Mouse (Mus musculus) frontal cortex, postnatal 25 days (tissue): ENCODE results near the gene Malsu1.

Experiments
- DNase-seq, 2 experiments: peaks; one replicate each; pipeline ENCODE4 v3.0.0; 2022; ENCODE audit warnings: low spot score in 2 of 2

Gene Malsu1

GRCm38 (mm10) chr6:49074117-49074490 lies 509 bp downstream of the Malsu1 start:
- no peak for DNase-seq

GRCm38 (mm10) chr6:49077894-49078293 lies 4.3 kb downstream of the Malsu1 start:
- DNase-seq: no peak

GRCm38 (mm10) chr6:49079313-49079712 lies 5.7 kb downstream of the Malsu1 start:
- no peak for DNase-seq

GRCm38 (mm10) chr6:49083008-49083407 lies 9.4 kb downstream of the Malsu1 start:
- DNase-seq: no peak

- no peak for DNase-seq
Measured at GRCm38 (mm10) chr6:49094968-49095367, 21.4 kb downstream of the Malsu1 start.

GRCm38 (mm10) chr6:49096421-49096820 lies 22.8 kb downstream of the Malsu1 start:
- no peak for DNase-seq

GRCm38 (mm10) chr6:49096933-49097461 lies 23.4 kb downstream of the Malsu1 start:
- DNase-seq: peak; percentile 32 to 35

GRCm38 (mm10) chr6:49097596-49098110 lies 24.1 kb downstream of the Malsu1 start:
- DNase-seq: no peak

GRCm38 (mm10) chr6:49099086-49099485 lies 25.5 kb downstream of the Malsu1 start:
- no peak for DNase-seq

- DNase-seq: no peak
Measured at GRCm38 (mm10) chr6:49106746-49107500, 33.3 kb downstream of the Malsu1 start.

GRCm38 (mm10) chr6:49109196-49109595 lies 35.6 kb downstream of the Malsu1 start:
- DNase-seq: no peak

GRCm38 (mm10) chr6:49113895-49114294 lies 40.3 kb downstream of the Malsu1 start:
- DNase-seq: no peak

- DNase-seq: no peak
Measured at GRCm38 (mm10) chr6:49114457-49114856, 40.9 kb downstream of the Malsu1 start.

- DNase-seq: no peak
Measured at GRCm38 (mm10) chr6:49115550-49115949, 42.0 kb downstream of the Malsu1 start.

GRCm38 (mm10) chr6:49116241-49116640 lies 42.6 kb downstream of the Malsu1 start:
- no peak for DNase-seq

- DNase-seq: no peak
Measured at GRCm38 (mm10) chr6:49118446-49118845, 44.9 kb downstream of the Malsu1 start.

GRCm38 (mm10) chr6:49119462-49120135 lies 46.0 kb downstream of the Malsu1 start:
- DNase-seq: no peak

GRCm38 (mm10) chr6:49120370-49120769 lies 46.8 kb downstream of the Malsu1 start:
- DNase-seq: no peak

GRCm38 (mm10) chr6:49130328-49130727 lies 56.7 kb downstream of the Malsu1 start:
- no peak for DNase-seq

- DNase-seq: no peak
Measured at GRCm38 (mm10) chr6:49131855-49132254, 58.3 kb downstream of the Malsu1 start.

- no peak for DNase-seq
Measured at GRCm38 (mm10) chr6:49132352-49133090, 58.9 kb downstream of the Malsu1 start.
